Mouse (Mus musculus) T-helper 1 cell (primary cell): ENCODE results near the gene Yaf2.
"Not testable (repeated sequence)": the region's sequence is repeated elsewhere in the genome, so short reads cannot be mapped to it uniquely, and the experiment has no call there.

Experiments used
- in situ Hi-C: fragments of 300-600 bp; cut with MboI, MseI; formaldehyde crosslinking; loops from one replicate; pipeline ENCODE4 v1.15.1; 2025; ENCODE audit warnings: high pct_unique_total_duplicates

Gene Yaf2

DNA sequence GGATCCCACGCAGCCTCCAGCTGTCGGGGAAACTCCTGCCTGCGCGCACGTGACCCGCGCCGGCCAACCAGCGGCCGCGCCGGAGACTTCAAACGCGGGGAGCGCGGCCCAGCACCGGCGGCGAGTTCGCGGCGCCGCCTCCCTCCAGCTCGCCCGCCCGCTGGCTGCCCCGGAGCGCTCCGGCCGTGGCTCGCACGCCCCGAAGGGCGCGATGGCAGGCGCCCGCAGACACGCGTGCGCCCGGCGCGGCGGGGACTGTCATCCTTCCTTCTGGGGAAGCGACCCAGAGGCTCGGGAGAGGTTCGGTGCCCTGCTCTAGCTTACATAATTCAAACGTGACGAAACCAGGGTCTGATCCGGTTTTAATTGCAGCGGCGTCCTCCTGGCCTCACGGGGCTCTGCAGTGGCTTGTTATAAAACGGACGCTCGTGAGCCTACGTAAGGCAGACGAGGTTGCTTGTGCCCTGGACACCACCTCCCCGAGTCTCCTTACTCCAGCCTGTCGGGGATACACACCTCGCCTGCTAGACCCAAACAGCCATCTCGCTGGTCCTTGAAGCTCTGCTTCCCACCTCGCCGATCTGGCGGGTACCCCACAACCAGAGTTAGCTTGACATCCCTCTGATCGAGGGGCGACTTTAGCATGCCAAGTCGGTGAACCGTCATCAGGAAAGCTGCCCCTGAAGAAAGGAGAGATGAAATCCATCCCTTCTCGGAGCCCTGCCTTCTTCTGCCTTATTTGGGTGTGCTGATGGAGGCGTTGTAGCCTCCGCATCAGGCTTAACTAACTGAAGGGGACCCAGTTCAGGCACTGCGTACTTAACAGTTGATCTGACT is at the start of gene Yaf2:
Gene Yaf2 (minus strand): TSS at position 11 of the 837 bp plus-strand sequence.
- in situ Hi-C loops = no loop called here

DNA sequence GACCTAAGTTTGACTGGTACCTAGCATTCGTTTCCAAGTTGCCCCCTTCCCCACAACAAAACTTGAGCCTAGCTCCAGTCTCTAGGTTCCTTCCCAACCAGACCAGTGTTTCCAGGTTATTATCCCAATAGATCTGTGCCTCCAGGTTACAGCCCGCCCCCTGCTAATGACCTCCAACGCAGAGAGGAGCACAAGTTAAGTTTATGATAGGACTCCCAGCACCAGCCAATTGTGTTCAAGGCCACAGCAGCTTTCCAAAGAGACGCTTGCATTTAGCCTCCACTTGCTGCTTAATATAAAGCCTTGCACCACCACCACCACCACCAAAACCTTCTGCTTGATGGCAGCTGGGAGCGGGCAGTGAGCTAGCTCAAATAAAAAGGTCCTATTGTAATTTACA is 44.6 kb upstream of the Yaf2 start:
- in situ Hi-C loops = loop anchor here (5.0 kb wide), 1 partner anchor 91 kb away; no protein-coding TSS in a partner anchor

DNA sequence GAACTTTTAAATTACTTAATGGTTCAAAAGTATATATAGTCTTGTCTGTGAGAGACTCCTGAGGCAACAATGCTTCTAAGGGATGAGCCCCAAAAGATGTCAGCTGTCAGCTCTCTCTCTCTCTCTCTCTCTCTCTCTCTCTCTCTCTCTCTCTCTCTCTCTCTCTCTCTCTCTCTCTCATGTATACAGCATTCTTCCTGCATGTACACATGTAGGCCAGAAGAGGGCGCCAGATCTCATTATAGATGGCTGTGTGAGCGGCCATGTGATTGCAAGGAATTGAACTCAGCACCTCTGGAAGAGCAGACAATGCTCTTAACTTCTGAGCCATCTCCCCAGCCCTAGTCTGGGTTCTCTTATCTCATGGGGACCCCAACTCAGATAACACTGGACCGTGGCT is 42.4 kb upstream of the Yaf2 start:
- in situ Hi-C loops = no loop called here

DNA sequence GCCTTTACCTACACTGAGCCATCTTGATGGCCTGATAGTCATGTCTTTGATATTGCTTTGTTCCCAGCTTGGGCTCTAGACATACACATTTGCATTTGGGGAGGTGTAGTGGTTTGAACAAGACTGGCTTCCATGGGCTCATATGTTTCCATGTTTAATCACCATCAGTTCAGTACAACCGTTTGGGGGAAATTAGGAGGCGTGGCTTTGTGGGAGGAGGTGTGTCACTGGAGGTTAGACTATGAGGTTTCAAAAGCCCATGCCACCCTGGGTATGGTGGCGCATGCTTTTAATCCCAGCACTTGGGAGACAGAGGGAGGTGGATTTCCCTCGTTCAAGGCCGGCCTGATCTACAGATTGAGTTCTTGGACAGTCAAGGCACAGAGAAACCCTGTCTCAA is 39.0 kb upstream of the Yaf2 start:
- in situ Hi-C loops = no loop called here

DNA sequence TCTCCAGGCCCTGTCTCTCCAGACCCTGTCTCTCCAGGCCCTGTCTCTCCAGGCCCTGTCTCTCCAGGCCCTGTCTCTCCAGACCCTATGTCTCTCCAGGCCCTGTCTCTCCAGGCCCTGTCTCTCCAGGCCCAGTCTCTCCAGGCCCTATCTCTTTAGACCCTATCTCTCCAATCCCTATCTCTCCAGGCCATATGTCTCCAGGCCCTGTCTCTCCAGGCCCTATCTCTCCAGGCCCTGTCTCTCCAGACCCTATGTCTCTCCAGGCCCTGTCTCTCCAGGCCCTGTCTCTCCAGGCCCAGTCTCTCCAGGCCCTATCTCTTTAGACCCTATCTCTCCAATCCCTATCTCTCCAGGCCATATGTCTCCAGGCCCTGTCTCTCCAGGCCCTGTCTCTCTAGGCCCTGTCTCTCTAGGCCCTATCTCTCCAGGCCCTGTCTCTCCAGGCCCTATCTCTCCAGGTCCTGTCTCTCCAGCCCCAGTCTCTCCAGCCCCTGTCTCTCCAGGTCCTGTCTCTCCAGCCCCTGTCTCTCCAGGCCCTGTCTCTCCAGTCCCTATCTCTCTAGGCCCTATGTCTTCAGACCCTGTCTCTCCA is 35.9 kb upstream of the Yaf2 start:
- in situ Hi-C loops = not testable (repeated sequence)

DNA sequence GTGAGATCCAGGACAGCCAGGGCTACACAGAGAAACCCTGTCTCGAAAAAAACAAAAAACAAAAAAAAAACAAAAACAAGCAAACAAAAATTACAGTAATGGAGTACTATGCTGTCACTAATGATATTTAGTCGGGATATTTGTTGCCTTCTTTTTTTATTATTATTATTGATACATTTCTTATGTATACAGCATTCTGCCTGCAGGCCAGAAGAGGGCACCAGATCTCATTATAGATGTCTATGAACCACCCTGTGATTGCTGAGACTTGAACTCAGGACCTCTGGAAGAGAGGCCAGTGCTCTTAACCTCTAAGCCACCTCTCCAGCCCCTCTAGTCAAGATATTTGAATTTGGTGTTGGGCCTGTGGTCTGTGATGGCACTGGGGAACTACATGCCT is 35.1 kb upstream of the Yaf2 start:
- in situ Hi-C loops = no loop called here

DNA sequence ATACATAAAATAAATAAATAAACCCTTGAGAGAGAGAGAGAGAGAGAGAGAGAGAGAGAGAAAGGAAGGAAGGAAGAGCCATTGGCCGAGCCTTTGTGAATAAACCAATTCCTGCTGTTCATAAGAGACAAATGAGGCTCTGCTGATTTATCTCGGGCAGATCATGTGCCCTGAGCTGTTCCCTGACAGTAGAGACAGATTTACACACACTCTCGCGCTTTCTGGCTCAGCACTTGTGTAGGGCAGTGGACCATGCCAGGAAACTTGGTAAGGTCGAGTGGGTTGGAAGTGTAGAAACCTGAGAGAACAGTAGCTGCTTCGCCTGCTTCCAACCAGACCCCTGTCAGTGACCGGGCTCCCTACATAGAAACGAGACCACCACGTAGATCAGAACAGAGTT is 31.8 kb upstream of the Yaf2 start:
- in situ Hi-C loops = no loop called here

DNA sequence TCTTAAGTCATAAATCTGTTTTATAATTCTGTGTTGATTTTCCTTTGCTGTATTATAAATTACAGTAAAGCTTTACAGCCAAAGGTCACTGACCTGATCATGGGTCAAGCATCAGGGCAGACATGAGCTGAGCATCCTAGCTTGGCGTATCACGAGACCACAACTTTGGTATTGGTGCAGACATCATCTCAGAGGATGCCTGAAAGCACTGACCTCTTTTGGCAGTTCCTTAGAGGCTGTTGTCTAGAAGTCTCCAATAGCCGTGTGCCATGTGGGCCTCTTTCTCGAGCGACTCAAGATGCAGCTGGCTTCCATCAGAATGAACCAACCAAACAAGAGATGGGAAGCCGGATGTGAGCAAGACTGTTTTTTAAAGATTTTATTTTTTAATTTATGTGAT is 28.8 kb upstream of the Yaf2 start:
- in situ Hi-C loops = no loop called here

DNA sequence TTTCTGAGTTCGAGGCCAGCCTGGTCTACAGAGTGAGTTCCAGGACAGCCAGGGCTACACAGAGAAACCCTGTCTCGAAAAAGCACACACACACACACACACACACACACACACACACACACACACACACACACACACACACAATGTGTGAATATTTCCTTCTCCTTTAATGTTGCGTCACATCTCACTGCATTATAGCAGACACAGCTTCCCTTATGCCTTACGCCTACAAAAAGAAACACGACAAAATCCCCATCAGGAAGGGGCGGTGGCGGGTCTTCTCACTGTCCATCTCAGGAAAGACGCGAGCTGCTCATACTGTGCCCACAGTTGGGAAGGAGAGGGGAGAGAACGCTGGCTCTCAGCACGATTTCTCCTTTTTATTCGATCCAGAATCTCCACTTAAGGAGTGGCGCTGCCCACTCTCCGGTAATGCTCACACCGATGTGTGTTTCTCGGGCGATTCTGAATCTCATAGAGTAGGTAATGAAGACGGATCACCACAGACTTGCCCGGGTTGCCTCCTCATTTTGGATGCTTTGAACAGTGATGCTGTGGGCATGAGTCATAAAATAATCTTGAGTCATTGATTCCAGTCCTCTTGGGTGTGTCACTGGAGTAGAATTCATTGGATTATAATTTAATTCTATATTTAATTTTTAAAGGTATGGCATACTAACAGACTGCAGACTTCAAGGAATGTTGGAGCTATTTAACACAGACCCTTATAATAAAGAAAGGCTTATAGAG is 21.8 kb upstream of the Yaf2 start:
- in situ Hi-C loops = no loop called here

DNA sequence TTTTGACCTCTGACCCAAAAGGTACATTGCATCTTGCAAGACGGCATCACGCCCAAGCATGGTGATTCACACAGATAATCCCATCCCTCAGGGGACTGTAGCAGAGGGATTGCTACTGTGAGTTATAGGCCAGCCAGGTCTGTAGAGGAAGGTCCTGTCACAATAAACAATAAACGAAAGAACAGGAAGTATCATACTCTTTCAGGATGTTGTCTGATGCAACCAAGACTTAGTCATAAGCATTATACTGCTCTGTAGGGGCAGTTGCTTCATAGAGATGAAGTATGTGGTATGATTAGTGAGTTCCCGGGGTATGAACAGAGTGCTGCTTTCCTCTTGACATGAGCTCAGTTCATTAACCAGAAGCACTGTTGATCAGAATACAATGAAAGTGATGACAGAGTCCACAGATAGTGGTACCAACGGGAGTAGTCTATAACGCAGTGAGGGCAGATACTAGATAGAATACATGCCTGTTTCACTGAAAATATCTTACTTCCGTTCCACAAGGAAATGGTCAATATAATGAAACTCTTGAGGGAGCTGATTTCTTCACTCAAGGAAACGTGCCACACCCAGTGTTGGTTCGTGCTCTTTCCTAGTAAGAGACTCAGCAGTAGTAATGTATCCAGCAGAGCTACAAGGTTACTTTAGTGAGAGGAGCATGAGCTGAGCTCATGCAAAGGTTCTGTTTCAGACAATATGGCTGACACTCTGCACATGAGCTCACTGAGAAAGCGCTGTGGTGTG is 4.1 kb upstream of the Yaf2 start:
- in situ Hi-C loops = loop anchor here (10.0 kb wide), 1 partner anchor 346 kb away; no protein-coding TSS in a partner anchor

DNA sequence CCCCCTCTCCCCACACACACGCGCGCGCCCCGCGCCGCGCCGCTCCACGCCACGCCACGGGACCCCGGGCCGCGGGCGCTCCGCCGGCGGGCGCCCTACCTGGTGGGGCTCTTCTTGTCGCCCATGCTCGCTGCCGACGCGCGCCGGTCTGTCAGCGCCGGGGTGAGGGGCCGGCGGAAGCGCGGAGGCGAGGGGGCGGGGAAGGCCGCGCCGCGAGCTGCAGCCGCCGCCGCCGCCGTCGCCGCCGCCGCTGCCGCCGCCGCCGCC is 144 bp downstream of the Yaf2 start:
- in situ Hi-C loops = no loop called here

DNA sequence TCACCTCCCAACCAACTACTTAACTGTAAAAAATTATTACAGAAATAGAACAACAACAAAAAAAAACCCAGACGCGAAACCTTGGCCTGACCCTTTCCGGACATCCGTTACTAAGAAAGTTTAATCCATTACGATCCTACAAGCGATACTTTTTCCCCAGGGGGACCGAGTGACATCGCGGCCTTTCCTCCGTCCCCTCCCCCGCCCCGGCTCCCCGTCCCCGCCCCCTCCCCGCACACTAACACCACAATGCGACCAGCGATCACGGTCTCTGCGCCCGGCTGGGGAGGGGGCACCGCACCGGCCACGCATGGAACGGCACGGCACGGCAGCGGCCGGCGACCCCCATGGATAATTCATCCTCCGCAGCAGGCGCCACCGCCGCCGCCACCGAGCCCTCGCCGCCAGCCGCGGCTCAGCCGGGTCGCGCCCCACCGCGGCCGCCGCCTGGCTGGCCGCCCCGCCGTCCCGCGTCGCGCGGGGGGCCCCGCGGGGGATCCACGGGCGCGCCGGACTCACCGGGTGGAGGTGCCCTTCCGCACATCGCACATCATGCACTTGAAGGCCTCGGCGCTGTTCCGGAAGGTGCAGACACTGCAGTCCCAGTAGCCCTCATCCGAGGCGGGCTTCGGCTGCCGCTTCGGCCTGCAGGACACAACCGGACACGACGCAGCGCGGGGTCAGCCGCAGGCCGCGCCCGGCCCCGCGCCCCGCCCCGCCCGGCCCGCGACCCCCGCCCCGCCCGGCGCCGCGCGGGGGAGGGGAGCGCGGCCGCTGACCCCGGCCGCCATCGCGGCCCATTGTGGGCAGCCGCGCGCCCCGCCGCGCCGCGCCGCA is 696 bp downstream of the Yaf2 start:
- in situ Hi-C loops = no loop called here

DNA sequence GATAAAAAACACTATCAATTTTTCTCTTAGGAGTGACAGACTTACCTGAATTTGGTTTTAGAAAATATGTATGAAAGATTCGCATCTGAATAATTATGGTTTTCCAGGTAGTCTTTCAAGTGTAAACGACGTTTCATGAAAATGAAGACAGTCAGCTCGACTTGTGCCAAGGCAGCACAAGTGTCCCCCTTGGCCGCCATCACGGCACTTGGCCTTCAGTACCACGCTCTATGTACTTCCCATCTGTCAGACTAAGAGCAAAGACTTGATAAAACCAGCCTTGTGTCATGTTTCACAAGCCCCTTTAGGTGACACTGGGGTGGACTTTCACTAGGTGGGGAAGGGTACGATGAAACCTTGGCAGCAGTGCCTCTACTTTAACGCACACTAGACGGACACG is 5.5 kb downstream of the Yaf2 start:
- in situ Hi-C loops = no loop called here

DNA sequence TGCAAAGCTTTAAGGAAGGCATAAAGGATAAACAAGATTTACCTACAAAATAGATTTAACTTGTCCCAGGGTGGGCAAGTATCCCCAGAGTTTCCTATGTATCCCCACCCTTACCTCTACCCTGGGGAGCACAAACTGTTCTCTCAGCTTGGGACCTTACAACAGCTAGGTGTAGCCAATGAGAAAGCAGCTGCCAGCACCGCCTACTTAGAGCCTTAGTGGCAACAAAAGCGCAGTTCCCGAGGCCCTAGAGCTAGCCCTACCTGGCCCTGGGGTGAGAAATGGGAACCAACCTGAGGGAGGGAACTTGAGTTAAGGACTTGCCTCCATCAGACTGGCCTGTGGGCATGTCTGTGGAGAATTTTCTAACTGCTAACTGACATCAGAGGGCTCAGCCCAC is 9.5 kb downstream of the Yaf2 start:
- in situ Hi-C loops = no loop called here

DNA sequence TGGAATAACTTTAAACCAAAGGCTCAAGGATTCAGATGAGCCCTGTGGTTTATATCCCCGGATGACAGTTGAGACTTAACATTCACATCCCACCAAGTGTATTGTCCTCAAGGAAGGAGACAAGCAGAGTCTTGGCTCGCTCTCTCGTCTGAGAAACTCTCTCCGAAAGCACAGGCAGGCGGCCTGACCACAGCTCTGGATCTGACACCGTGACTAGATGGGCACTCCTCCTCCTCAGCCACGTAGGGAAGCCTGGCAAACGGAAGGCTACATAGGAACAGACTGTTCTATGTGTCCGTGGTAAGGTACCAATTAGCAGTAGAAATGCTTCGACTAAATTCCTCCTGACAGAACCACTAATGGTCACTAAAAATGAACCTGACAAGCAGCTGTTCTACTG is 10.1 kb downstream of the Yaf2 start:
- in situ Hi-C loops = no loop called here

DNA sequence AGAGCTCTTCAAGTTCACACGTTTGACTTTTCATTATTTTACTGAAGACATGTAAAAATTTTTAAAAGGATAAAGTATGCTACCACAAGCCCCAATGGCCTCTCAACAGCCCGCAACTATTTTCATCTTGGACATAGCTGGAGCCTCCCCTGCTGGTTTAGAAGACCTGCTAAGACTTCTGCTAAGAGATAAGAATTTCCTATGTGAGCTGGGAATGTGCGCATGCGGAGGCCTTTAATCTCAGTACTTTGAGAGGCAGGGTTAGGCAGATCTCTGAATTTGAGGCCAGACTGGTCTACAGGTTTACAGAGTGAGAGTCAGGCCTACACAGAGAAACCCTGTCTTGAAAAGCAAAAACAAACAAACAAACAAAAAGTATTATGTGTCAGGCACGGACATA is 11.4 kb downstream of the Yaf2 start:
- in situ Hi-C loops = no loop called here

DNA sequence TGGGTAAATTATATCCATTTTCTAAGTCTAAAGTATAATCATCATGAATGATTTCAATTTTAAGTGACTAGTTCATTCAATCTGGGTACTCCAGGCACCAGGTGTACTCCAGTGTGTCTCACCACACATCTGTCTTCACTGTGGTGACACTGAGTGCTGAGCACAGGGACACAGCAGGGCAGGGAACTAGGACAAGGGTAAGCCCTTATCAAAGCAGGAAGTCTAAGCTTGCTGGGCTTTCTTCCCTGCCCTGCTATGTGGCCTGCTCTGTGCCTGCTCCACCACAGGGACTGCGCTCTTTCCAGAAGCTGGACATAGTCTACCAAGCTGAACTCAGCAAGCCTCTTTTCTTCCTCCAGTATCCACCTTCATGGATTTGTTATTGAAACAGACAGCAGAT is 18.0 kb downstream of the Yaf2 start:
- in situ Hi-C loops = no loop called here

DNA sequence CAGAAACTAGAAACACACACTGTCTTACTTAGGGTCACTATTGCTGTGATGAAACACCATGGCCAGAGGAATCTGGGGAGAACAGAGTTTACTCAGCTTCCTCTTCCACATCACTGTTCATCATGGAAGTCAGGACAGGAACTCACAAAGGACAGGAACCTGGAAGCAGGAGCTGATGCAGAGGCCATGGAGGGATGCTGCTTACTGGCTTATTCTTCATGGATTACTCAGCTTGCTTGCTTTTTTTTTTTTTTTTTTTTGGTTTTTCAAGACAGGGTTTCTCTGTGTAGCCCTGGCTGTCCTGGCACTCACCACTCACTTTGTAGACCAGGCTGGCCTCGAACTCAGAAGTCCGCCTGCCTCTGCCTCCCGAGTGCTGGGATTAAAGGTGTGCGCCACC is 26.4 kb downstream of the Yaf2 start:
- in situ Hi-C loops = not testable (repeated sequence)

DNA sequence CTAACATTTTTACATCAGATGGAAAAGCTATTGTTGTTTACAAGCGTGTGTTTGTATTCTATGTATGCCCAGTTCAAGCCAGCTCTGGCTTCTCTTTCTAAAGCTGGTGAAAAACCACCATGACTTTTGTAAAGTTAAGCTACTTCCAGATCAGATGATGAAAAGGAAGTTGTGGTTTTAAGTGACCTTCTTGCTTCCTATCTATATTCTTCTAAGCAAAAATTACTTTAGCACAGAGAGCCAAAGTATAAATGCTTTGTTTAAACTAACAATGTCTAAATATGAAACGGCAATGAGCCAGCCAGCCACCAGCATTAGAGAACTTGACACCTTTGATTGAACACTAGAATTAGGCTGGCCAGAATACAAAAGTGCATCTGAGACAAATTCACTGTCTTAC is 38.5 kb downstream of the Yaf2 start:
- in situ Hi-C loops = no loop called here

DNA sequence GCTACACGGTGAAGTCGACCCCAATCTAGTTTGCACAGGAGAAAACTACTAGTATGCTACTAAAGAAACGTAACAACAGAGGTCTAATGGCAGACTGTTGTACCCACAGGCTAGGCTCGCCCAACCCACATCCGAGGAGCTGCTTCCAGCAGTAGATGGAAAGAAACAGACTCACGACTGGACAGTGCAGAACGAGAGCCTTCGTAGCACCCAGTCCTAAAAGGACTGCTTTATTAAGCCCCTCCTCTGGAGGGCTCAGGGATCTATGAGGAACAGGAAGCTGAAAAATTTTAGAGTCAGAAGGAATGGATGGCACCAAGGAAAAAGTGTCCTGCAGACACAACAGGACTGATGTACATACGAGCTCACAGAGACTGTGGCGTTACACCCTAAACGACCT is 42.3 kb downstream of the Yaf2 start:
- in situ Hi-C loops = no loop called here

DNA sequence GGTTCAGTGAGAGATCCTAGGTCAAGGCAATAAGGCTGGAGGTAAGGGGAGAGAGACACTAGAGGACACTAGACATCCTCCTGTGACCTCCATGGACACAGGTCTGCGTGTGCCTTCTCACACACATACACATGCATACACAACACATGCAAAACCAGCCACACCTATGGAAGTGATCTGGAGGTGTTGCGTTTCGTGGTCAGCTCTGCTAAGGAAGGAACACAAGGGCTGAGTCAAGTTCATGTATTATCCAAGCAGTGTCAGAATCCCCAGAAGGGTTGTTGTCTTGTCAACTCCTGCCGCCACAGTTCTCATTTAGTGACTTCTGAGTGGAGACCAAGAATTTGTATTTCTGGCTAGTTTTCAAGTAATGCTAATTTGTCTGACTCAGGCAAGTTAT is 48.4 kb downstream of the Yaf2 start:
- in situ Hi-C loops = no loop called here
